Mouse (Mus musculus) heart, postnatal 0 days (tissue): ENCODE measurements around the gene Ofcc1.

Experiments used
- CTCF ChIP-seq: IDR thresholded peaks from 2 replicates; pipeline ENCODE4 v1.5.1; 2016; ENCODE audit warnings: antibody characterized with exemption, control low read depth, low read depth
- EP300 ChIP-seq: IDR thresholded peaks from 2 replicates; pipeline ENCODE4 v1.6.1; 2016; ENCODE audit warnings: antibody characterized with exemption, low read depth

GRCm38 (mm10) chr13:40023201-40023777 lies 338.0 kb downstream of the Ofcc1 start:
- no peak for TF ChIP-seq CTCF
- no peak for TF ChIP-seq EP300
